In the genomic region with DNA sequence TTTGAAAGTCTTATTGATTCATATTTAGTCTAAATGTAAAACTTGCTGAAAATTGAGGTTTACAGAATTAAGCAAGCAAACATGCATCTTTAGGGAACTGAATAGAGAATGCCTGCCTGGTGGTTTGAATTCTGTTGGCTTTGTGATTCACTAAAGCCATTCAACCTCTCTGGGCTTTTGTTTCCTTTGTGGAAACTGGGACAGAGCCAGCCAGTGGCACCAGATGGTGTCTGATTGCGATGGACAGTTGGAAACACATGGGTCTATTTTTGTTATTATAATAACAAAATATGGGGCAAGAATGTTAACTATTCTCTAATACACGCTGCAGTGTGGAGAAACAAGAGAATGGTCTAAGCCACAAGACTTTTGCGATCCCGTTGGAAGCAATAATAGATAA, we compare ENCODE assay signal across 13 mouse cellular contexts. TPM values are rescaled to one million over a fixed set of nuclear protein-coding genes. Genes with fewer than 3 reads are reported as not detected.
DNase-seq lines count a peak whose midpoint lies in the region; ATAC-seq and TF ChIP-seq lines count a peak whose summit lies in the region.
"Had no signal": no experiment of that assay in that cellular context is flagged by ENCODE, and none has a peak within 500 bp of the region (broad histone marks: within the 10 kb centered on the region; RNA-seq: fewer than 3 reads in every experiment).

No protein-coding gene starts in this region.

- TF ChIP-seq CTCF in heart, adult 2 months (IDR thresholded peaks at IDR 0.05) = no peak

- no peaks in the 10 kb centered on the region for H3K27me3 ChIP-seq in embryonic facial prominence, embryonic 11.5 days (ENCODE audit: control insufficient read depth, insufficient read depth, low read length)
- H3K27me3 ChIP-seq in embryonic facial prominence, embryonic 10.5 days (replicated peaks; ENCODE audit: low read depth, poor library complexity, severe bottlenecking) = no peaks in the 10 kb centered on the region
- no peaks in the 10 kb centered on the region for H3K27me3 ChIP-seq in forebrain, embryonic 13.5 days
- H3K27me3 ChIP-seq in midbrain, embryonic 15.5 days (replicated peaks) = no peaks in the 10 kb centered on the region
- H3K27me3 ChIP-seq in heart, adult 2 months (ENCODE audit: control insufficient read depth, insufficient read depth, low read length) = no peaks in the 10 kb centered on the region
- H3K27me3 ChIP-seq: kidney, embryonic 15.5 days; liver, embryonic 15.5 days had no signal

- H3K27ac ChIP-seq in embryonic facial prominence, embryonic 11.5 days (replicated peaks; ENCODE audit: low read depth, low read length) = no peak overlapping the region
- no peak overlapping the region for H3K27ac ChIP-seq in embryonic facial prominence, embryonic 10.5 days (replicated peaks)
- H3K27ac ChIP-seq in forebrain, embryonic 13.5 days = no peak overlapping the region
- H3K27ac ChIP-seq in midbrain, embryonic 15.5 days = no peak overlapping the region
- H3K27ac ChIP-seq in heart, adult 2 months = no peak overlapping the region
- H3K27ac ChIP-seq: kidney, embryonic 15.5 days; liver, embryonic 15.5 days had no signal

- 54% methylated on average over 4 of the region's 4 CpGs for WGBS in embryonic facial prominence, embryonic 11.5 days
- WGBS in embryonic facial prominence, embryonic 10.5 days = 62% methylated on average over 4 of the region's 4 CpGs
- WGBS in forebrain, embryonic 13.5 days = 16% methylated on average over 4 of the region's 4 CpGs
- WGBS in midbrain, embryonic 15.5 days = 11% methylated on average over 4 of the region's 4 CpGs
- WGBS in heart, adult 2 months = 60% methylated on average over 4 of the region's 4 CpGs

- H3K79me2 ChIP-seq in heart, adult 2 months (replicated peaks; ENCODE audit: control insufficient read depth, insufficient read depth, low read length) = no peaks in the 10 kb centered on the region

- no peaks in the 10 kb centered on the region for H3K36me3 ChIP-seq in embryonic facial prominence, embryonic 11.5 days (replicated peaks; ENCODE audit: control insufficient read depth, insufficient read depth, low read depth, low read length)
- no peaks in the 10 kb centered on the region for H3K36me3 ChIP-seq in embryonic facial prominence, embryonic 10.5 days (replicated peaks)
- H3K36me3 ChIP-seq in forebrain, embryonic 13.5 days (ENCODE audit: poor library complexity, severe bottlenecking) = no peaks in the 10 kb centered on the region
- no peaks in the 10 kb centered on the region for H3K36me3 ChIP-seq in midbrain, embryonic 15.5 days (replicated peaks)
- H3K36me3 ChIP-seq in heart, adult 2 months (ENCODE audit: control insufficient read depth, insufficient read depth, low read length) = no peaks in the 10 kb centered on the region
- H3K36me3 ChIP-seq: kidney, embryonic 15.5 days; liver, embryonic 15.5 days had no signal

- no peak for TF ChIP-seq POLR2A in heart, adult 2 months (IDR thresholded peaks at IDR 0.05; ENCODE audit: insufficient read depth, low read depth, low read length)

- no peak for TF ChIP-seq EP300 in heart, adult 2 months (IDR thresholded peaks at IDR 0.05; ENCODE audit: insufficient read depth, low read depth, low read length)

- H3K9ac ChIP-seq in embryonic facial prominence, embryonic 11.5 days (replicated peaks; ENCODE audit: low read length) = no peak overlapping the region
- H3K9ac ChIP-seq in forebrain, embryonic 13.5 days = no peak overlapping the region
- no peak overlapping the region for H3K9ac ChIP-seq in midbrain, embryonic 15.5 days
- no peak overlapping the region for H3K9ac ChIP-seq in heart, adult 2 months (ENCODE audit: low read depth, low read length)
- H3K9ac ChIP-seq: kidney, embryonic 15.5 days; liver, embryonic 15.5 days had no signal

- DNase-seq in embryonic facial prominence, embryonic 11.5 days (ENCODE audit: low spot score) = peak; percentile 25
- DNase-seq in embryonic facial prominence, embryonic 10.5 days (ENCODE audit: low spot score) = no peak
- DNase-seq in cerebellum, adult 8-10 months = peak; percentile 64
- DNase-seq in thymus, postnatal 4 days = no peak
- no peak for DNase-seq in testis, postnatal 14 days (ENCODE audit: low spot score)
- DNase-seq in heart, adult 2 months = no peak
- DNase-seq: adrenal gland, postnatal 36 days; gastrocnemius, postnatal 25 days; heart, postnatal 14 days had no signal

- no peak overlapping the region for H3K4me3 ChIP-seq in embryonic facial prominence, embryonic 11.5 days (ENCODE audit: low read depth, low read length)
- H3K4me3 ChIP-seq in embryonic facial prominence, embryonic 10.5 days = no peak overlapping the region
- H3K4me3 ChIP-seq in forebrain, embryonic 13.5 days = no peak overlapping the region
- H3K4me3 ChIP-seq in midbrain, embryonic 15.5 days = no peak overlapping the region
- no peak overlapping the region for H3K4me3 ChIP-seq in heart, adult 2 months
- H3K4me3 ChIP-seq: kidney, embryonic 15.5 days; liver, embryonic 15.5 days had no signal

- H3K4me1 ChIP-seq in embryonic facial prominence, embryonic 11.5 days (ENCODE audit: control insufficient read depth, insufficient read depth, low read length) = no peaks in the 10 kb centered on the region
- no peaks in the 10 kb centered on the region for H3K4me1 ChIP-seq in embryonic facial prominence, embryonic 10.5 days
- H3K4me1 ChIP-seq in forebrain, embryonic 13.5 days = peaks cover 15% of the 10 kb centered on the region
- peaks cover 8% of the 10 kb centered on the region; the same call in 1 of the 2 replicates for H3K4me1 ChIP-seq in midbrain, embryonic 15.5 days
- H3K4me1 ChIP-seq in heart, adult 2 months (ENCODE audit: control insufficient read depth, insufficient read depth, low read length) = no peaks in the 10 kb centered on the region
- H3K4me1 ChIP-seq: kidney, embryonic 15.5 days; liver, embryonic 15.5 days had no signal

- intact Hi-C loops in heart, adult 2 months (cut with DNase I) = loop anchor here (5.0 kb wide), 1 partner anchor 110 kb away; no protein-coding TSS in a partner anchor

- H3K9me3 ChIP-seq in embryonic facial prominence, embryonic 11.5 days (replicated peaks; ENCODE audit: control insufficient read depth, low read length) = no peaks in the 10 kb centered on the region
- no peaks in the 10 kb centered on the region for H3K9me3 ChIP-seq in embryonic facial prominence, embryonic 10.5 days
- no peaks in the 10 kb centered on the region for H3K9me3 ChIP-seq in forebrain, embryonic 13.5 days (replicated peaks)
- H3K9me3 ChIP-seq in midbrain, embryonic 15.5 days = no peaks in the 10 kb centered on the region
- H3K9me3 ChIP-seq: kidney, embryonic 15.5 days; liver, embryonic 15.5 days had no signal

- 0 out of 2 replicates have a peak, but pooled peaks have one; percentile 34 for ATAC-seq in embryonic facial prominence, embryonic 11.5 days (replicated peaks; ENCODE audit: insufficient number of reproducible peaks, low FRiP score, low TSS enrichment, low read depth)
- peak; percentile 67 for ATAC-seq in forebrain, embryonic 13.5 days
- peak; percentile 35; the same call in 1 of the 2 replicates for ATAC-seq in midbrain, embryonic 15.5 days (replicated peaks)

- H3K4me2 ChIP-seq in embryonic facial prominence, embryonic 11.5 days (ENCODE audit: low read depth, low read length) = no peak overlapping the region
- no peak overlapping the region for H3K4me2 ChIP-seq in forebrain, embryonic 13.5 days
- no peak overlapping the region for H3K4me2 ChIP-seq in midbrain, embryonic 15.5 days
- H3K4me2 ChIP-seq: kidney, embryonic 15.5 days; liver, embryonic 15.5 days had no signal

RNA-seq across cellular contexts. Expression of a gene that starts 39.8 kb away (rescaled TPM):
- polyA plus RNA-seq in embryonic facial prominence, embryonic 11.5 days (2014; fragmentation: Nextera tagmentation; extraction: Ambion mirVana) = 184 and 196 TPM in 2 replicates
- polyA plus RNA-seq in embryonic facial prominence, embryonic 10.5 days (2016; fragmentation: Nextera tagmentation; extraction: Ambion mirVana) = 126 TPM in 2 replicates
- polyA plus RNA-seq in forebrain, embryonic 13.5 days (2015; fragmentation: Nextera tagmentation; extraction: Ambion mirVana) = 261 and 282 TPM in 2 replicates
- polyA plus RNA-seq in midbrain, embryonic 15.5 days (2015; fragmentation: Nextera tagmentation; extraction: Ambion mirVana) = 384 and 407 TPM in 2 replicates
- 100 to 1,000 TPM; 271 to 315 TPM for total RNA-seq in heart, adult 2 months (2021)
- polyA plus RNA-seq in heart, adult 2 months (2012; rRNA removed) = 88.0 and 170 TPM in 2 replicates

RNA-seq across cellular contexts. Expression of a gene that starts 59.7 kb away (rescaled TPM):
- 1.8 and 2.3 TPM in 2 replicates for polyA plus RNA-seq in embryonic facial prominence, embryonic 11.5 days (2014; fragmentation: Nextera tagmentation; extraction: Ambion mirVana)
- polyA plus RNA-seq in embryonic facial prominence, embryonic 10.5 days (2016; fragmentation: Nextera tagmentation; extraction: Ambion mirVana) = 1.1 and 1.4 TPM in 2 replicates
- polyA plus RNA-seq in forebrain, embryonic 13.5 days (2015; fragmentation: Nextera tagmentation; extraction: Ambion mirVana) = 2.5 TPM in 2 replicates
- polyA plus RNA-seq in midbrain, embryonic 15.5 days (2015; fragmentation: Nextera tagmentation; extraction: Ambion mirVana) = 2.9 and 4.2 TPM in 2 replicates
- total RNA-seq in heart, adult 2 months (2021) = 1 to 10 TPM in 1 of 2 experiments, under 1 TPM in 1; 0.39 to 1.6 TPM
- 0.47 and 1.3 TPM in 2 replicates for polyA plus RNA-seq in heart, adult 2 months (2012; rRNA removed)
- total RNA-seq: gastrocnemius, postnatal 25 days had no signal

Comparison
In these comparisons a context has a peak if more than half of its experiments do, and no peak if none do; other contexts are left out.
1. DNase-seq: peak in embryonic facial prominence, embryonic 11.5 days (single experiment) and cerebellum, adult 8-10 months (single experiment); none in embryonic facial prominence, embryonic 10.5 days (single experiment), thymus, postnatal 4 days (single experiment), testis, postnatal 14 days (single experiment) and heart, adult 2 months (0 of 2).
2. Peak in every context shown above with its lines, with median percentiles within 50 percentile points of each other: ATAC-seq.